Mouse (Mus musculus) heart, embryonic 10.5 days (tissue): ENCODE measurements around the gene Zbtb4. TPM values are rescaled to one million over a fixed set of nuclear protein-coding genes. Genes with fewer than 3 reads are reported as not detected.

Experiments used
- DNase-seq: peaks from one replicate; pipeline ENCODE4 v3.0.0-alpha.2; 2017; ENCODE audit warnings: low spot score
- H3K27ac ChIP-seq: fragments of 300-500 bp; sonication (generic); 2 replicates; pipeline ENCODE4 v1.5.1; 2016; ENCODE audit warnings: mild to moderate bottlenecking
- H3K27me3 ChIP-seq: fragments of 300-500 bp; sonication (generic); 2 replicates; pipeline ENCODE4 v1.6.1; 2016; ENCODE audit warnings: mild to moderate bottlenecking; ENCODE audit not compliant: poor library complexity, insufficient read depth, severe bottlenecking
- H3K36me3 ChIP-seq: fragments of 300-500 bp; sonication (generic); 2 replicates; pipeline ENCODE4 v1.6.1; 2016; ENCODE audit warnings: mild to moderate bottlenecking, moderate library complexity
- H3K4me1 ChIP-seq: fragments of 300-500 bp; sonication (generic); 2 replicates; pipeline ENCODE4 v1.6.1; 2016; ENCODE audit warnings: mild to moderate bottlenecking
- H3K4me3 ChIP-seq: fragments of 300-500 bp; sonication (generic); 2 replicates; pipeline ENCODE4 v1.5.1; 2016; ENCODE audit warnings: mild to moderate bottlenecking, moderate library complexity
- H3K9me3 ChIP-seq: fragments of 300-500 bp; sonication (generic); 2 replicates; pipeline ENCODE4 v1.6.1; 2016; ENCODE audit warnings: mild to moderate bottlenecking, moderate library complexity
- WGBS: fragments of 180-500 bp; shearing (Covaris S2); methylation state at CpG from one replicate; pipeline ENCODE4 v1.1.7; 2016; 5-methylcytosine and 5-hydroxymethylcytosine counted together
- polyA plus RNA-seq: library from polyadenylated mRNA; unstranded; fragments of >200 nt; fragmentation: Nextera tagmentation; extraction: Ambion mirVana; gene quantifications from 2 replicates; pipeline ENCODE4 v1.2.1, GENCODE M21; 2016

Zbtb4 gene
- polyA plus RNA-seq, 1 experiment from 2014 or later = 2.4 TPM

DNA sequence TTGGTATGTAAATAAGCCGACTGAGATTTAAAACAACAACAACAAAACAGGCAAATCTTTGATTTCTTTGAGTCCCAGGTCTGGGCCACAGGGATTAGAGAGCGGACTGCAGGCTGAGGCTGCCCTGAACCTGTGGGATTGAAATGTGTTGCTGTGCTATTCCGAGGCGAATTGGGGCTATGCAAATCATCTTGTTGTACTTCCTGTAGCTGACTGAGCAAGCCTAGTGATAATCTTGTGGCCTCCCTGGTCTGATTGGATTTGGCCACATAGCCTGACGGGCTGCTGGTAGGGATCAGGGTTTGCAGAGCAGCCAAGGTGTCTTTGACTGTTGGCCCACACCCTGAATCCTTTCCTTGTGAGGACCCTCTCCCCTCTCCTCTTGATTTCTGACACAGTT lies 9.2 kb downstream of the Zbtb4 start:
- H3K27me3 ChIP-seq = peaks cover 45% of the 10 kb centered on the region
- peaks cover 33% of the 10 kb centered on the region; the same call in 1 of the 2 replicates for H3K36me3 ChIP-seq
- 47% methylated on average over 5 of the region's 5 CpGs for WGBS
- H3K4me1 ChIP-seq = peaks cover 31% of the 10 kb centered on the region
- DNase-seq = no peak
- no peak overlapping the region for H3K4me3 ChIP-seq
- H3K9me3 ChIP-seq = no peaks in the 10 kb centered on the region
- no peak overlapping the region for H3K27ac ChIP-seq

DNA sequence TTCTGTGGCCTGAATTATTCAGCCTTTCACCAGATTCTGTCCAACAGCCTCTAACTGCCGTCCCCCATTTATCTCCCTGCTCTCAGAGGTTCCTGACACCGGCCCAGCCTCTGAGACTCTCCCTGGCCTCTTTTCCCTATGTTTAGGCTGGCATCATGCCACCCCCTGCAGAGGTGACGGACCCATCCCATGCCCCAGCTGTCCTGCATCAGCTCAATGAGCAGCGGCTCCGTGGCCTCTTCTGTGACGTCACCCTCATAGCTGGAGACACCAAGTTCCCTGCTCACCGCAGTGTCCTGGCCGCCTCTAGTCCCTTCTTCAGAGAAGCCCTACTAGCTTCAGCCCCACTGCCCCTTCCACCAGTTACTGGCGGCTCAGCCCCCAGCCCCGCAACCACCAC lies 10.0 kb downstream of the Zbtb4 start:
- no peak for DNase-seq
- Histone ChIP-seq H3K27ac (no peak overlapping the region), H3K4me3 (no peak overlapping the region), H3K4me1 (peaks cover 31% of the 10 kb centered on the region), H3K36me3 (peaks cover 33% of the 10 kb centered on the region; the same call in 1 of the 2 replicates), H3K9me3 (no peaks in the 10 kb centered on the region), H3K27me3 (peaks cover 50% of the 10 kb centered on the region)
- WGBS = 55% methylated on average over 10 of the region's 10 CpGs

DNA sequence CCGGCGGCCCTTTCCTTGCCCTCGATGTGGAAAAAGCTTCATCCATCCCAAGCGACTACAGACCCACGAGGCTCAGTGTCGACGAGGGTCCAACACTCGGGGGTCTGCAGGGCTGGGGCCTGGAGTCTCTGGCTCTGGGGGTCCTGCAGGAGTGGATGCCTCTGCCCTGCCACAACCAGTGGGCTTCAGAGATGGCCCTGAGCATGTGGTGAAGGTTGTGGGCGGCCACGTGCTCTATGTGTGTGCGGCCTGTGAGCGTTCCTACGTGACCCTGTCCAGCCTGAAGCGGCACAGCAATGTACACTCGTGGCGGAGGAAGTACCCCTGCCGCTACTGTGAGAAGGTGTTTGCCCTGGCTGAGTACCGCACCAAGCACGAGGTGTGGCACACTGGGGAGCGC lies 10.8 kb downstream of the Zbtb4 start:
- no peaks in the 10 kb centered on the region for H3K9me3 ChIP-seq
- peaks cover 31% of the 10 kb centered on the region for H3K4me1 ChIP-seq
- peaks cover 50% of the 10 kb centered on the region for H3K27me3 ChIP-seq

DNA sequence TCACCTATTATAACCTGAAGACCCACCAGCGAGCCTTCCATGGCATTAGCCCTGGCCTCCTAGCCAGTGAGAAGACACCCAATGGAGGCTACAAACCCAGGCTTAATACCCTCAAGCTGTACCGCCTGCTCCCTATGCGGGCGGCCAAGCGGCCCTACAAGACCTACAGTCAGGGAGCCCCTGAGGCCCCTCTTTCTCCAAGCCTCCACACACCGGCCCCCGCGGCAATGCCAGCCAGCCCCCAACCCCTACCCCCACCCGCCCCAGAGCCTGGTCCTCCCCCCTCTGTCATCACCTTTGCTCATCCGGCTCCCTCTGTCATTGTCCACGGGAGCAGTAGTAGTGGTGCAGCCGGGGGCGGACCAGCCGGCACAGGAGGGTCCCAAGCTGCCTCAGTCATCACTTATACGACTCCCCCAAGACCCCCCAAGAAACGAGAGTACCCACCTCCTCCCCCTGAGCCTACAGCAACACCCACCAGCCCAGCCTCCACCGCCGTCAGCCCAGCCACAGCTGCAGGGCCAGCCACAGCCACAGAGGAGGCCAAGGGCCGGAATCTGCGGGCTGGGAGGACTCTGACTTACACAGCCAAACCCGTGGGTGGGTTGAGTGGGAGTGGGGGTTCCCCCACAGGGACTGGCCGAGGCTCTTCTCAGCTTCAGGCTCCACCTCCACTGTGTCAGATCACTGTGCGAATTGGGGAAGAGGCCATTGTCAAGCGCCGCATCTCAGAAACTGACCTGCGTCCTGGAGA lies 12.0 kb downstream of the Zbtb4 start:
- no peak for DNase-seq
- 0 out of 2 replicates have a peak overlapping the region, but pooled peaks have one; percentile 12 for H3K27ac ChIP-seq
- H3K27me3 ChIP-seq = peaks cover 50% of the 10 kb centered on the region
- H3K9me3 ChIP-seq = no peaks in the 10 kb centered on the region
- 59% methylated on average over 26 of the region's 26 CpGs for whole genome bisulfite sequencing
- H3K36me3 ChIP-seq = peaks cover 29% of the 10 kb centered on the region; the same call in 1 of the 2 replicates
- H3K4me3 ChIP-seq = 0 out of 2 replicates have a peak overlapping the region, but pooled peaks have one; percentile 7
- peaks cover 31% of the 10 kb centered on the region for H3K4me1 ChIP-seq

More for the DNA sequence above, 10.8 kb downstream of the Zbtb4 start:
- Histone ChIP-seq H3K27ac (no peak overlapping the region), H3K36me3 (peaks cover 33% of the 10 kb centered on the region; the same call in 1 of the 2 replicates), H3K4me3 (no peak overlapping the region)
- no peak for DNase-seq
- 74% methylated on average over 20 of the region's 20 CpGs for WGBS

DNA sequence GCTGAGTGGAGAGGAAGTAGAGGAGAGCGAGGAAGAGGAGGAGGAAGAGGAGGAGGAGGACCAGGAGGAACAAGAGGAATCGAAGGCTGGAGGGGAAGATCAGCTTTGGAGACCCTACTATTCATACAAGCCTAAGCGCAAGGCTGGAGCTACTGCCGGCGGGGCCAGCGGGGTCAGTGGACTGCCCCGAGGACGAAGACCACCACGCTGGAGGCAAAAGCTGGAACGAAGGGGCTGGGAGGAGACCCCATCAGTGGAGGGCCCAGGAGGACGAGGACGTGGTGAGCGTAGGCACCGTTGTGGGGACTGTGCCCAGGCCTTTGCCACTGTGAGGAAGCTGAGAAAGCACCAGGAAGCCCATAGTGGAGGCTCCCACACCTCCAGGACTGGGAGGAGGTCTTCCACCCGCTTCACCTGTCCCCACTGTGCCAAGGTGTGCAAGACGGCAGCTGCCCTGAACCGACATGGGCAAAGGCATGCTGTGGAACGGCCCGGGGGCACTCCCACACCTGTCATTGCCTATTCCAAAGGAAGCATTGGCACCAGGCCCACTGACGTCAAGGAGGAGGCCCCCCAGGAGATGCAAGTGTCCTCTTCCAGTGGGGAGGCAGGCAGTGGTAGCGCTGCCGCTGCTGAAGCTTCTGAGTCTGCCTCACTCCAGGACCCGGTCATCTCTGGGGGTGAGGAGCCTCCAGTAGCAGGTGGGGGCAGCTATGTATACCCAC lies 12.7 kb downstream of the Zbtb4 start:
- Histone ChIP-seq H3K4me3 (no peak overlapping the region; the same call in 1 of the 2 replicates), H3K27ac (no peak overlapping the region), H3K4me1 (peaks cover 31% of the 10 kb centered on the region), H3K27me3 (peaks cover 50% of the 10 kb centered on the region), H3K36me3 (peaks cover 25% of the 10 kb centered on the region; the same call in 1 of the 2 replicates), H3K9me3 (no peaks in the 10 kb centered on the region)
- 65% methylated on average over 23 of the region's 23 CpGs for WGBS
- DNase-seq = no peak

DNA sequence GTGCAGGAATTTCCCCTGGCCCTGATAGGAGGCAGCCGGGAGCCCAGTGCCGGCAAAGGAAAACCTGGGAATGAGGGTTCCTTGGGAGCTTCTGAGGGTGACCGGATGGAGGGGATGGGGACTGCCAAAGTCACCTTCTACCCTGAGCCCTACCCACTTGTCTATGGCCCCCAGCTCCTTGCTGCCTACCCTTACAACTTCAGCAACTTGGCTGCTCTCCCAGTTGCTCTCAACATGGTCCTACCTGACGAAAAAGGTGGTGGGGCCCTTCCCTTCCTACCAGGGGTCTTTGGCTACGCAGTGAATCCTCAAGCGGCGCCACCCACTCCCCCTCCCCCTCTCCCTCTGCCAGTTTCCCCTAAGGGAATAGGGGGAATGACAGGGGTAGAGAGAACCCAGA lies 13.3 kb downstream of the Zbtb4 start:
- Histone ChIP-seq H3K4me1 (peaks cover 31% of the 10 kb centered on the region), H3K27ac (no peak overlapping the region), H3K4me3 (no peak overlapping the region), H3K27me3 (peaks cover 50% of the 10 kb centered on the region), H3K9me3 (no peaks in the 10 kb centered on the region), H3K36me3 (peaks cover 25% of the 10 kb centered on the region; the same call in 1 of the 2 replicates)
- 45% methylated on average over 7 of the region's 7 CpGs for WGBS
- no peak for DNase-seq

DNA sequence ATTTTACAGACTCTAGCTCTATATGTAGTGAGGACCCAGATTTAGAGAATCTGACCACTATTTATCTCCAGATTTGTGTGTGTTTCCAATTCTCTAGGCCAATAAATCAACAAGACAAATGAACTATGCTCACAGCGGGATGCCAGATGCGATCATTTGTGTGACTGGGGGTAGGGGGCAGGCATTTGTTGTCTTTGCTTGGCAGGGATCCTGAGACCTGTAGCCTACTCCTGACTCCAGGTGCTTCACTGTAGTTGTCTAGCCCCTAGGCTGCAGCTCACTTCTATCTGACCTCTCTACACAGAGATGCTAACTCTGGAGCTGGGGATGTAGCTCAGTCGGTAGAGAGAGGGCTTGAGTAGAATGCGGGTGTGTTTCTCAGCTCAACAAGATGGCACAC lies 16.1 kb downstream of the Zbtb4 start:
- H3K9me3 ChIP-seq = no peaks in the 10 kb centered on the region
- 32% methylated on average over 4 of the region's 4 CpGs for WGBS

DNA sequence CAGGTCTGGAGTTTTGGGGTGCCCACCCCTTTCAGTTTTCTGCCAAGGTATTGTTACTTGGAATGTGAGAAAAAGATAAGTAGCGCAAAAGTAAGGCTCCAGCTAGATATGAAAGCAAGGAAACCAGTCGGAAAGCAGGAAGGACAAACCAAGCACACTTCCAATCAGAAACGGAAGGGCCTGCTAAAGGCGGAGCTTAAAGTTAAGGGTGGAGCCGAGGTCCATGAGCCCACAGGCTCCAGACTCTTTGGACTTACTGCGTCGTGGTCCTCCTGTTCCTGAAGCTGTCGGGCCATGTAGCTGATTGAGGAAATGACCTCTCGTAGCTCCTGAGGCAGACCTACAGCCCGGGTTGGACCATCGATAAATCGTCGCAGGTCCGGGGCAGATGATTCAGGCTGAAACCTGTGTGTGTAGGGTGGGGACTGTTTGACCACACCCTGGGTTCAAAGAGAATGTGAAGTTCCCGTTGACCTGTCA lies 19.1 kb downstream of the Zbtb4 start:
- Histone ChIP-seq H3K27ac (peak overlapping the region; percentile 50; the same call in 1 of the 2 replicates), H3K9me3 (no peaks in the 10 kb centered on the region), H3K4me1 (peaks cover 12% of the 10 kb centered on the region; the same call in 1 of the 2 replicates), H3K4me3 (peak overlapping the region; percentile 40), H3K36me3 (no peaks in the 10 kb centered on the region), H3K27me3 (peaks cover 6% of the 10 kb centered on the region; the same call in 1 of the 2 replicates)
- DNase-seq = no peak
- WGBS = 29% methylated on average over 15 of the region's 15 CpGs

More for the DNA sequence above, 16.1 kb downstream of the Zbtb4 start:
- peaks cover 28% of the 10 kb centered on the region for H3K4me1 ChIP-seq
- H3K4me3 ChIP-seq = no peak overlapping the region
- H3K27ac ChIP-seq = no peak overlapping the region
- no peak for DNase-seq
- peaks cover 36% of the 10 kb centered on the region for H3K27me3 ChIP-seq
- peaks cover 12% of the 10 kb centered on the region; the same call in 1 of the 2 replicates for H3K36me3 ChIP-seq

DNA sequence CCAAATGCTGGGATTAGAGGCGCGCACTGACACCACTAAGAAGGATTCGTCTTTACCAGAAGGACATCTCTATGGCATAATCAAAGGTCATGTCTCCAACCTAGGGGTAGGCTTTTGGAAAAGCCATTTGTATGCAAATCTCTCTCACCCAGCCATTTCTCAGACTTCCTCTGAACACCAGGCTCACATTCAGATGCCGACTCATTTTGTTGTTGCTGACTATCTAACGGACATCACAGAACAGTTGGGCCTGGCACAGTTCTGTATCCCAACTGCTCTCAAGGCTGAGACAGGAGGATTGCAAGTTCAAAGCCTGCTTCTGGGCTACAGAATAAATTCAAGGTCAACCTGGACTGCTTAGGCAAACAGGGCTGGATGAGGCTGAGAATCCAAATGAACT lies 21.6 kb downstream of the Zbtb4 start:
- DNase-seq = no peak
- WGBS = 84% methylated on average over 5 of the region's 5 CpGs
- Histone ChIP-seq H3K36me3 (no peaks in the 10 kb centered on the region), H3K27ac (no peak overlapping the region), H3K27me3 (peaks cover under 1% of the 10 kb centered on the region; the same call in 1 of the 2 replicates), H3K4me1 (peaks cover 18% of the 10 kb centered on the region; the same call in 1 of the 2 replicates), H3K9me3 (no peaks in the 10 kb centered on the region), H3K4me3 (no peak overlapping the region)

DNA sequence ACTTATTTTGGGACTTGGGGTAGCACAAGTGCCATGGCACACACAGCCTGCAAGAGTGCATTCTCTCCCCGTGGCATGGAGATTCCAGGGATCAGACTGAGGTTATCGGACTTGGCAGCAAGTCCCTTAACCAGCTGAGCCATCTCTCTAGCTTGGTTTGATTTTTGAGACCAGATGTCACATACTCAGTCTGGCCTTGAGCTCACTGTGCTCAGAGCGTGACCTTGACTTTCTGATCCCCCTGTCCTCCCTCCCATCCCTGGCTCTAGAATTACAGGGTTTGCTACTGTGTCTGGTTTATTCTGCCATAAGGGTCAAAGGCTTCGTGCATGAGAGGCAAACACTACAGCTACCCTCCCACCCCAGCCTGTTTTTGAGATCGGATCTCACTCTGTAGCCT lies 23.7 kb downstream of the Zbtb4 start:
- H3K4me1 ChIP-seq = peaks cover 20% of the 10 kb centered on the region; the same call in 1 of the 2 replicates
- H3K36me3 ChIP-seq = no peaks in the 10 kb centered on the region
- no peak for DNase-seq
- peaks cover 20% of the 10 kb centered on the region for H3K27me3 ChIP-seq
- no peak overlapping the region for H3K27ac ChIP-seq
- H3K4me3 ChIP-seq = no peak overlapping the region
- no peaks in the 10 kb centered on the region for H3K9me3 ChIP-seq
- WGBS = 63% methylated on average over 5 of the region's 5 CpGs

DNA sequence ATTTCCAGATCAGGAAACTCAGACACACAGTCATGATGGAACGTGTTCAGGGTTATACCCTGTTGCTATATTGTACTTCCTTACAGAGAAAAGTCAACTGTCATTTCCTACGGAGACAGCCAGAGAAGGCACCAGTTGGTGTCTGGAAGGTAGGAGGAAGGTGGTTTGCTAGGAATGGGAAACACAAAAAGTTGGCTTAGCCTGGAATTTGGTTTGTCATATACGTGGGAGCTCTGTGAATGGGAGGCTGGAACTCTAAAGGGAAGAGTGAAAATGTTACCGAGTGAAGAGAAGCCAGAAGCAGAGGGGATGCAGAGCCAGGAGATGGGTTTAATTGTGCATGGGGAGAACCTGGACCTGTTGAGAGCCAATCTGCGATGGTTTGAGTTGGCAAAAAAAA lies 25.7 kb downstream of the Zbtb4 start:
- Histone ChIP-seq H3K27ac (no peak overlapping the region), H3K9me3 (no peaks in the 10 kb centered on the region), H3K36me3 (no peaks in the 10 kb centered on the region), H3K4me3 (no peak overlapping the region), H3K4me1 (peaks cover 23% of the 10 kb centered on the region), H3K27me3 (peaks cover 23% of the 10 kb centered on the region)
- no peak for DNase-seq
- WGBS = 71% methylated on average over 5 of the region's 5 CpGs

DNA sequence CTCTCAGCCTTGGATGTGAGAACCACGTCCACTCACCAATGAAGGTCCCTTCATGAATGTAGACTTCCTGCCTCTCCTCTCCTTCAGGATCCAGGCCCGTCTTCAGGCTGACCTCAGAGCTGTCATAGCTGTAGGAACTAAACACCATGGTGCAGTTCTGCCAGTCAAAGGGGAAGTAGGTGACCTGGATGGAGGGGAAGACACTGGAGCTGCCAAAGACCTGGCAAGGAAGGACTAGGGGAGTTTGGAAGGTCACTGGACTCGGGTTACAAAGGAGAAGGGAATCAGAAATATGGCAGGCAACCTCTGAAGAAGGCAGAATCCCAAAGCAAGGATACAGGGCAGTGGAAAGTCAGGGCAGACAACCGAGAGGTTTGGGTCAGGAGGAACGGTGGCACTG lies 27.7 kb downstream of the Zbtb4 start:
- 59% methylated on average over 5 of the region's 5 CpGs for WGBS
- no peaks in the 10 kb centered on the region for H3K9me3 ChIP-seq
- DNase-seq = no peak
- H3K27me3 ChIP-seq = peaks cover 43% of the 10 kb centered on the region
- no peaks in the 10 kb centered on the region for H3K36me3 ChIP-seq
- peaks cover 26% of the 10 kb centered on the region for H3K4me1 ChIP-seq
- H3K4me3 ChIP-seq = no peak overlapping the region
- H3K27ac ChIP-seq = no peak overlapping the region
